Mouse (Mus musculus) spleen, adult 10 weeks (tissue): ENCODE measurements around the gene Olfr1302. TPM values are rescaled to one million over a fixed set of nuclear protein-coding genes. Genes with fewer than 3 reads are reported as not detected.

Experiments used
- polyA plus RNA-seq: library from polyadenylated mRNA; stranded (reverse); fragments of 350-450 nt; fragmentation: Illumina TruSeq; extraction: RNeasy Lipid Tissue Mini Kit (QIAGEN cat#74804); gene quantifications from one replicate; pipeline ENCODE4 v1.2.3, GENCODE M21; 2015; ENCODE audit warnings: low replicate concordance; ENCODE audit not compliant: insufficient read depth

Gene Olfr1302
- not detected for polyA plus RNA-seq

DNA sequence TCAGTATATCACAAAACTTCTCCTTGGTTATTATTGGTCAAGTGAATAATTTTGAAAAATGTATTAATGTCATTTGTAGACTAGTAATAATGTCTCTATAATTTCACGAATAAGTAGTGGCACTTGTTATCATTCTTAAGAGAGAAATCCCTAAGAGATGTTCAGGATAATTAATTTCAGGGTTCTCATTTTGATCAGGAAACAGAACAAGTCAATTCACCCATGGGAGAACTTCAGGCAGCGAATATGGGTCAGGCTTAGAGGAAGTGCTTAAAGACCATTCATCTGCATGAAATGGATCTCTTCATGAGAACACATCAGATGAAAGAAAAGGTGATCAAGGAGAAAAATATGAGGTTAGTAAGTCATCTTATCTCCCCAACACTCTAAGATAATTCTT is at the start of gene Olfr1302:
TSS of gene Olfr1302 (plus strand) at position 301 of the 400 bp plus-strand sequence.

DNA sequence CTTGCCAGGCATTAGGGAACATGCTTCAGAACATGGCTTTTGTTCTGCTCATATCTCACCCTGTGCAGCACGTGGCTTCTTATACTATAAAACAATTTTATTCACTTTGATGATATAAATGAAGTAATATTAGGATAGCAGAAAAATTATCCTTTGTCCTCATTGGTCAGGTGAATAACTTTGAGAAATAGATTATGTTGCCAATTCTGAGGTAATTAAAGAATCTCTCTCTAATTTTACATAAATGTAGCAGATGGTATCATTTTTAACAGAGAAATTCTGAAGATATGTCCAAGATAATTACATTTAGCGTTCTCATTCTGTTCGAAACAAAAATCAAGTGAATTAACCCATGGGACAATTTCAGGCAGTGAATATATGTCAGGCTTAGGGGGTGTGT is 26.5 kb upstream of the Olfr1302 start, which contains the start of gene Olfr1301:
TSS of gene Olfr1301 (plus strand) at position 301 of the 400 bp plus-strand sequence.

DNA sequence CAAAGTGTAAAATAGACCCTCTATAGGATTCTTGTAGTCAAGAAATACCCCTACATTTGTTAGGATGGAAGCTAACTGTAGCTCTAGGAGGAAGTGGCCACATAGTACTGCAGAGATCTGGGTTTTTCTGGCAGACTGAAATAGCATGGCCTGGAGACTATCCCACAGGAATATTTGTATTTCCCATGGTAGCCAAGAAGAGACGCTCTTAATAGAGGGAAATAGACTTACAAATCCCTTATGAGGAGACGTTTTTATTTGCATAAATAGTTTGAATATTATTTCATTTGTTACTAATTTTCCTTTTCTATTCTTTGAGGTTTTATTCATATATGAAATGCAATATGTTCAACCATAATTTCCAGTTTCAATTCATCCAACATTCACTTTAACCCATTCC is 43.0 kb downstream of the Olfr1302 start, which contains the start of gene Olfr1303:
TSS of gene Olfr1303 (minus strand) at position 101 of the 400 bp plus-strand sequence.

Other genes with a start within 250 kb of the Olfr1302 start
- gene Olfr1294, start 237.1 kb upstream of the Olfr1302 start, polyA plus RNA-seq, result not detected
- gene Olfr1295, start 207.7 kb upstream of the Olfr1302 start, polyA plus RNA-seq, result not detected
- gene Olfr1297, start 150.9 kb upstream of the Olfr1302 start, polyA plus RNA-seq, result not detected
- not detected for gene Olfr1298, start 128.2 kb upstream of the Olfr1302 start, polyA plus RNA-seq
- gene Olfr1299, start 116.0 kb upstream of the Olfr1302 start, polyA plus RNA-seq, result not detected
- not detected for gene Olfr1301, start 26.4 kb upstream of the Olfr1302 start, polyA plus RNA-seq
- gene Olfr1303, start 42.9 kb downstream of the Olfr1302 start, polyA plus RNA-seq, result not detected
- not detected for gene Olfr1305, start 99.7 kb downstream of the Olfr1302 start, polyA plus RNA-seq
- not detected for gene Olfr1306, start 138.8 kb downstream of the Olfr1302 start, polyA plus RNA-seq
- gene Olfr1307, start 172.0 kb downstream of the Olfr1302 start, polyA plus RNA-seq, result not detected
- not detected for gene Olfr1308, start 187.5 kb downstream of the Olfr1302 start, polyA plus RNA-seq
- gene Olfr1309, start 212.9 kb downstream of the Olfr1302 start, polyA plus RNA-seq, result not detected
- not detected for gene Olfr1310, start 235.3 kb downstream of the Olfr1302 start, polyA plus RNA-seq
- gene Olfr1311, start 247.0 kb downstream of the Olfr1302 start, polyA plus RNA-seq, result not detected